Mouse (Mus musculus) c-Kit-positive CD71-negative TER-119-negative erythroid progenitor cells, embryonic 14.5 days (primary cell): ENCODE data around the gene Elmo1.

Experiments used
- DNase-seq: peaks from one replicate; pipeline ENCODE4 v3.0.0-alpha.2; 2013; ENCODE audit warnings: low read depth

Gene Elmo1

GRCm38 (mm10) chr13:20121385-20122043, 31.1 kb downstream of the Elmo1 start:
- no peak for DNase-seq

- no peak for DNase-seq
Observed at GRCm38 (mm10) chr13:20123975-20124374, 33.6 kb downstream of the Elmo1 start.

- DNase-seq = no peak
Observed at GRCm38 (mm10) chr13:20124965-20125364, 34.6 kb downstream of the Elmo1 start.

- DNase-seq = no peak
Observed at GRCm38 (mm10) chr13:20125845-20126244, 35.4 kb downstream of the Elmo1 start.

GRCm38 (mm10) chr13:20127553-20127952, 37.2 kb downstream of the Elmo1 start:
- DNase-seq = no peak

GRCm38 (mm10) chr13:20128097-20128496, 37.7 kb downstream of the Elmo1 start:
- DNase-seq = no peak

- no peak for DNase-seq
Observed at GRCm38 (mm10) chr13:20130731-20131130, 40.3 kb downstream of the Elmo1 start.

GRCm38 (mm10) chr13:20131322-20131997, 41.1 kb downstream of the Elmo1 start:
- DNase-seq = no peak

GRCm38 (mm10) chr13:20131998-20132371, 41.6 kb downstream of the Elmo1 start:
- no peak for DNase-seq

GRCm38 (mm10) chr13:20133602-20134394, 43.4 kb downstream of the Elmo1 start:
- no peak for DNase-seq

GRCm38 (mm10) chr13:20134395-20135225, 44.2 kb downstream of the Elmo1 start:
- DNase-seq = no peak

- no peak for DNase-seq
Observed at GRCm38 (mm10) chr13:20136753-20137152, 46.4 kb downstream of the Elmo1 start.

- DNase-seq = no peak
Observed at GRCm38 (mm10) chr13:20138466-20138865, 48.1 kb downstream of the Elmo1 start.

- no peak for DNase-seq
Observed at GRCm38 (mm10) chr13:20139060-20139459, 48.7 kb downstream of the Elmo1 start.

- no peak for DNase-seq
Observed at GRCm38 (mm10) chr13:20139825-20140665, 49.6 kb downstream of the Elmo1 start.

- no peak for DNase-seq
Observed at GRCm38 (mm10) chr13:20142637-20143036, 52.2 kb downstream of the Elmo1 start.

GRCm38 (mm10) chr13:20146848-20147247, 56.5 kb downstream of the Elmo1 start:
- no peak for DNase-seq

GRCm38 (mm10) chr13:20147736-20148135, 57.3 kb downstream of the Elmo1 start:
- no peak for DNase-seq

GRCm38 (mm10) chr13:20150130-20150835, 59.9 kb downstream of the Elmo1 start:
- DNase-seq = no peak

- DNase-seq = no peak
Observed at GRCm38 (mm10) chr13:20151302-20151978, 61.0 kb downstream of the Elmo1 start.
